Mouse (Mus musculus) right cerebral cortex, adult 18-20 months (tissue): ENCODE measurements around the gene Olfr764-ps1.
"Not testable (repeated sequence)": the region's sequence is repeated elsewhere in the genome, so short reads cannot be mapped to it uniquely, and the experiment has no call there.

Experiments used
- DNase-seq: peaks from one replicate; pipeline ENCODE4 v3.0.0; 2022; ENCODE audit warnings: mixed read lengths

Gene Olfr764-ps1

GRCm38 (mm10) chr10:129039796-129040195, at the start of gene Olfr764-ps1:
Olfr764-ps1 (minus strand) TSS chr10:129039896.
- DNase-seq = no peak

- DNase-seq = not testable (repeated sequence)
These were observed 43.1 kb upstream of the Olfr764-ps1 start, which contains the start of gene Olfr767 for GRCm38 (mm10) chr10:129082810-129083209. Olfr767 (minus strand) TSS chr10:129082910.

GRCm38 (mm10) chr10:129068877-129069276, 29.2 kb upstream of the Olfr764-ps1 start, which contains the start of gene Olfr766-ps1:
Olfr766-ps1 (minus strand) TSS chr10:129068977.
- DNase-seq = no peak

GRCm38 (mm10) chr10:129049898-129050297, 10.2 kb upstream of the Olfr764-ps1 start, which contains the start of gene Olfr765:
Olfr765 (minus strand) TSS chr10:129049998.
- not testable (repeated sequence) for DNase-seq

- no peak for DNase-seq
These were observed 11.4 kb downstream of the Olfr764-ps1 start for GRCm38 (mm10) chr10:129028343-129028742.

GRCm38 (mm10) chr10:129026018-129026662, 13.6 kb downstream of the Olfr764-ps1 start:
- peak; percentile 7 for DNase-seq

- no peak for DNase-seq
These were observed 16.4 kb downstream of the Olfr764-ps1 start for GRCm38 (mm10) chr10:129023319-129023718.

GRCm38 (mm10) chr10:129014477-129014876, 25.2 kb downstream of the Olfr764-ps1 start:
- no peak for DNase-seq

- not testable (repeated sequence) for DNase-seq
These were observed 28.2 kb downstream of the Olfr764-ps1 start for GRCm38 (mm10) chr10:129011511-129011910.

- DNase-seq = no peak
These were observed 29.3 kb downstream of the Olfr764-ps1 start, which contains the start of gene Olfr763 for GRCm38 (mm10) chr10:129010288-129010841. Olfr763 (plus strand) TSS chr10:129010791.

- no peak for DNase-seq
These were observed 35.4 kb downstream of the Olfr764-ps1 start for GRCm38 (mm10) chr10:129004032-129004920.

GRCm38 (mm10) chr10:128996523-128997040, 43.1 kb downstream of the Olfr764-ps1 start:
- DNase-seq = no peak

- DNase-seq = no peak
These were observed 43.9 kb downstream of the Olfr764-ps1 start for GRCm38 (mm10) chr10:128995796-128996195.

- DNase-seq = no peak
These were observed 48.7 kb downstream of the Olfr764-ps1 start for GRCm38 (mm10) chr10:128990994-128991393.

GRCm38 (mm10) chr10:128990129-128990850, 49.4 kb downstream of the Olfr764-ps1 start:
- not testable (repeated sequence) for DNase-seq

GRCm38 (mm10) chr10:128989131-128989530, 50.6 kb downstream of the Olfr764-ps1 start, which contains the start of gene Olfr9:
Olfr9 (plus strand) TSS chr10:128989431.
- DNase-seq = not testable (repeated sequence)
